13 mouse cellular contexts compared by ENCODE assay signal in the genomic region with DNA sequence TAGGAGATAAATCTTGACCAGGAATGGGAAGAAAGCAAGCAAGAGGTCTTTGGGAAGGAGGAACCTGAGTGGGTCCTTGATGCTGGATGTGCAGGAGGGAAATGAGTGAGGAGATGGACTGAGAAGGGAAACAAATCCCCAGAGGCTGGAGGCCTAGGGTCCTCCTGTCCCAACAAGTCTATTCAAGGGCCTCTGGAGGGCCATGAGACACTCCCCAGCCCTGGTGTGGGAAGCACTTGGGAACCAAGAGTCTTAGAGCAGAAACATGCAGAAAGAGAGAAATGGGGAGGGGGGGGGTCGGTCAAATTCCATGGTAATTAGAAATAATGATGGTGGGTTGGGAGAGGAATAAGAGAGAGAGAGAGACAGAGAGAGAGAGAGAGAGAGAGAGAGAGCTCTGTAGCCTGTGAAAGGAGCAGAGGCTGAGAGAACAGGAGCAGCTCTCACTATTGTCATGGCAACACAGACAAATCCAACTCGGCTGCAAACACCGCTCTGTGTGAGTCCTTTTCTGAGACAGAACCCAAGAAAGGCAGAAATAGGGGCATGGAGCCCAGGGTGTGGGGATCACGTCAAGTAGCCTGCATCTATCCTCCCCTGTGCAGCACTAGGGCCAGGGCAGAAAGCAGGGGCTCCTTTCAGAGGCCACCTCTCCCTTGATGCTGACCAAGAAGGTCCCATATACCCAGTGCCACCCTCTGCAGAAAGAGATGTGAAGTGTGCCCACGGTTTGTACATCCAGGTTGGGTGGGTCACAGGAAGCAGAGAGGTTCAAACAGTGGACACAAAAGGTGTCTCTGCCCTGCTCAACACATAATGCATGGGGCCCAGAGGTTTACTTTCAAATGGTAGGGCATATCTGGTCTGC. TPM values are rescaled to one million over a fixed set of nuclear protein-coding genes. Genes with fewer than 3 reads are reported as not detected.
DNase-seq lines count a peak whose midpoint lies in the region; ATAC-seq lines count a peak whose summit lies in the region.
"Had no signal": no experiment of that assay in that cellular context is flagged by ENCODE, and none has a peak within 500 bp of the region (broad histone marks: within the 10 kb centered on the region; RNA-seq: fewer than 3 reads in every experiment).

No protein-coding gene starts in this region.

- H3K9ac ChIP-seq in forebrain, embryonic 15.5 days (replicated peaks): no peak overlapping the region
- no peak overlapping the region for H3K9ac ChIP-seq in heart, embryonic 12.5 days
- H3K9ac ChIP-seq: limb, embryonic 13.5 days had no signal

- peak; percentile 88 for ATAC-seq in forebrain, embryonic 15.5 days (replicated peaks)
- ATAC-seq in heart, embryonic 12.5 days (ENCODE audit: insufficient number of reproducible peaks, low FRiP score): no peak

- H3K4me2 ChIP-seq in forebrain, embryonic 15.5 days (replicated peaks): no peak overlapping the region
- H3K4me2 ChIP-seq in heart, embryonic 12.5 days: no peak overlapping the region
- H3K4me2 ChIP-seq: limb, embryonic 13.5 days had no signal

- no peak overlapping the region for H3K4me3 ChIP-seq in forebrain, embryonic 15.5 days
- no peak overlapping the region for H3K4me3 ChIP-seq in heart, embryonic 12.5 days
- H3K4me3 ChIP-seq: limb, embryonic 13.5 days had no signal

- H3K36me3 ChIP-seq in forebrain, embryonic 15.5 days: no peaks in the 10 kb centered on the region
- no peaks in the 10 kb centered on the region for H3K36me3 ChIP-seq in heart, embryonic 12.5 days
- H3K36me3 ChIP-seq: limb, embryonic 13.5 days had no signal

- peak overlapping the region; percentile 79 for H3K27ac ChIP-seq in forebrain, embryonic 15.5 days (replicated peaks)
- H3K27ac ChIP-seq in heart, embryonic 12.5 days (ENCODE audit: poor library complexity, severe bottlenecking): no peak overlapping the region
- H3K27ac ChIP-seq: limb, embryonic 13.5 days had no signal

- WGBS in forebrain, embryonic 15.5 days: 16% methylated on average over 5 of the region's 5 CpGs
- 64% methylated on average over 5 of the region's 5 CpGs for WGBS in heart, embryonic 12.5 days

- peaks cover 18% of the 10 kb centered on the region for H3K4me1 ChIP-seq in forebrain, embryonic 15.5 days
- H3K4me1 ChIP-seq in heart, embryonic 12.5 days (replicated peaks): peaks cover 32% of the 10 kb centered on the region
- H3K4me1 ChIP-seq: limb, embryonic 13.5 days had no signal

- H3K9me3 ChIP-seq in forebrain, embryonic 15.5 days: no peaks in the 10 kb centered on the region
- H3K9me3 ChIP-seq in heart, embryonic 12.5 days (replicated peaks): no peaks in the 10 kb centered on the region
- H3K9me3 ChIP-seq: limb, embryonic 13.5 days had no signal

- DNase-seq in layer of hippocampus, adult 11-12 months (ENCODE audit: low spot score): peak; percentile 40
- no peak for DNase-seq in layer of hippocampus, adult 9-10 months (ENCODE audit: low spot score)
- peak; percentile 67 for DNase-seq in layer of hippocampus, adult 9-11 months
- DNase-seq in right cerebral cortex, postnatal 10 days (ENCODE audit: low spot score in 2 of 2): peak; percentile 64 to 87
- no peak for DNase-seq in thymus, postnatal 4 days
- DNase-seq in testis, postnatal 10 days (ENCODE audit: low spot score): no peak
- DNase-seq: B cell, adult 2 months; cerebellum, postnatal 25 days; kidney, postnatal 14 days; lung, postnatal 10 days had no signal

- no peaks in the 10 kb centered on the region for H3K27me3 ChIP-seq in forebrain, embryonic 15.5 days
- 0 out of 2 replicates have a peak, but pooled peaks cover 12% of the 10 kb centered on the region for H3K27me3 ChIP-seq in heart, embryonic 12.5 days (replicated peaks)

RNA-seq across cellular contexts. Expression of gene Lrrn2, which starts 21.3 kb away (rescaled TPM):
- 47.8 and 50.3 TPM in 2 replicates for polyA plus RNA-seq in forebrain, embryonic 15.5 days (2015; fragmentation: Nextera tagmentation; extraction: Ambion mirVana)
- 9.8 TPM in 2 replicates for polyA plus RNA-seq in heart, embryonic 12.5 days (2016; fragmentation: Nextera tagmentation; extraction: Ambion mirVana)

Comparison
In these comparisons a context has a peak if more than half of its experiments do, and no peak if none do; other contexts are left out.
1. DNase-seq: peak in layer of hippocampus, adult 11-12 months (single experiment), layer of hippocampus, adult 9-11 months (single experiment) and right cerebral cortex, postnatal 10 days (2 of 2); none in layer of hippocampus, adult 9-10 months (single experiment), thymus, postnatal 4 days (single experiment) and testis, postnatal 10 days (single experiment).